Mouse (Mus musculus) heart, postnatal 0 days (tissue): ENCODE measurements around the gene Hist1h3d. TPM values are rescaled to one million over a fixed set of nuclear protein-coding genes. Genes with fewer than 3 reads are reported as not detected.
"Not testable (repeated sequence)": the region's sequence is repeated elsewhere in the genome, so short reads cannot be mapped to it uniquely, and the experiment has no call there.

Source experiments
- ATAC-seq: fragments of 200-750 bp; cut with Nextera tagmentation; 2 replicates; pipeline ENCODE4 v1.8.0; 2017; ENCODE audit warnings: low read depth, moderate number of reproducible peaks, moderate library complexity; ENCODE audit not compliant: insufficient read depth
- DNase-seq: peaks from one replicate; pipeline ENCODE4 v3.0.0-alpha.2; 2016; ENCODE audit warnings: low spot score
- H3K27ac ChIP-seq: fragments of 300-500 bp; sonication (generic); 2 replicates; pipeline ENCODE4 v1.5.1; 2014; ENCODE audit warnings: low read depth, mild to moderate bottlenecking
- H3K27me3 ChIP-seq: fragments of 300-500 bp; sonication (generic); 2 replicates; pipeline ENCODE4 v1.6.1; 2014; ENCODE audit warnings: low read length, mixed read lengths; ENCODE audit not compliant: control insufficient read depth, insufficient read depth
- H3K36me3 ChIP-seq: fragments of 300-500 bp; sonication (generic); replicated peaks from 2 replicates; pipeline ENCODE4 v1.6.1; 2014; ENCODE audit warnings: low read length, mixed read lengths; ENCODE audit not compliant: control insufficient read depth, insufficient read depth
- H3K4me1 ChIP-seq: fragments of 300-500 bp; sonication (generic); 2 replicates; pipeline ENCODE4 v1.6.1; 2014; ENCODE audit warnings: antibody characterized with exemption; ENCODE audit not compliant: control insufficient read depth, insufficient read depth
- H3K4me2 ChIP-seq: fragments of 300-500 bp; sonication (generic); 2 replicates; pipeline ENCODE4 v1.6.1; 2014; ENCODE audit warnings: low read depth, mild to moderate bottlenecking, low read length, moderate library complexity
- H3K4me3 ChIP-seq: fragments of 300-500 bp; sonication (generic); 2 replicates; pipeline ENCODE4 v1.5.1; 2014; ENCODE audit warnings: low read depth, low read length
- H3K9ac ChIP-seq: fragments of 300-500 bp; sonication (generic); replicated peaks from 2 replicates; pipeline ENCODE4 v1.6.1; 2014; ENCODE audit warnings: low read depth, low read length, mixed read lengths
- H3K9me3 ChIP-seq: fragments of 300-500 bp; sonication (generic); replicated peaks from 2 replicates; pipeline ENCODE4 v1.6.1; 2016; ENCODE audit warnings: low read length; ENCODE audit not compliant: control insufficient read depth
- CTCF ChIP-seq: IDR thresholded peaks from 2 replicates; pipeline ENCODE4 v1.5.1; 2016; ENCODE audit warnings: antibody characterized with exemption, control low read depth, low read depth
- EP300 ChIP-seq: IDR thresholded peaks from 2 replicates; pipeline ENCODE4 v1.6.1; 2016; ENCODE audit warnings: antibody characterized with exemption, low read depth
- WGBS: fragments of 180-500 bp; shearing (Covaris S2); extraction: QIAGEN DNeasy Blood & Tissue Kit; methylation state at CpG from one replicate; pipeline ENCODE4 v1.1.7; 2014; 5-methylcytosine and 5-hydroxymethylcytosine counted together
- polyA plus RNA-seq: library from polyadenylated mRNA; unstranded; fragments of >200 nt; fragmentation: Nextera tagmentation; extraction: Ambion mirVana; gene quantifications from 2 replicates; pipeline ENCODE4 v1.2.1, GENCODE M21; 2015
- total RNA-seq: library from RNA; depleted of rRNA; stranded (reverse); fragments of >200 nt; gene quantifications from 2 replicates; pipeline ENCODE4 v1.2.3, GENCODE M21; 2014; ENCODE audit warnings: low replicate concordance

Gene Hist1h3d
- total and polyA plus RNA-seq, 2 experiments from 2014 or later, result 1.2 to 116 TPM

DNA sequence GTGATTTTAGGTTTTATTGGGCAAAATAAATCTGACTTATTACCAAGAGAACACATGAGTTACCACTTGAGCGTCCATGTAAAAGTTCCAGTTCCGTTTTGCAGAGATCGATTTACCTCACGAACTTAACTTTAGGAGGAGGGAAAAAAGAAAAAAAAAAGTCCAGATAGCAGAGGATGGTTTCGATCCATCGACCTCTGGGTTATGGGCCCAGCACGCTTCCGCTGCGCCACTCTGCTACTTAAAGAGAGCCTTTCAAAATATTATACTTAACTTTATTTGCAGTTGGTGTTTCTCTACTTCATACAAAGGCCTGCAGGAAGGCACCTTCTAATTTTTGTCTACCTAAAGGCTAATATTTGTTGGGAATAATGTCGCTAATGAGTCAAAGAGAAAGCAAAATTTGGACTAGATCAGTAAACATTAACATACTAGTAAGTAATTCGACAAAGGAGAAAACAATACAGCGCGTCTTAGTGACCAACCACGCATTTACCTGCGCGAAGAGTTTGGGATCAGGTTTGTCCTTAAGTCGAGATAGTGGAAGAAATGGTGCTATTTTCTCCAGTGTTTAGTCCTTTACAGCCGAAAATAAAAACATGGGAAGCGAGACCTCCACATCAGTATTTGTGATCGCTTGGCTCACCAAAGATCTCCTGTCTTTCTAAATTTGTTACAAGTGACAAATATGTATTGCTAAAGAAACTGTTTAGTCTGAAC, 45.2 kb upstream of the Hist1h3d start:
- TF ChIP-seq CTCF, result no peak
- no peak for TF ChIP-seq EP300
- Histone ChIP-seq H3K27ac (peak overlapping the region; percentile 100), H3K4me2 (peak overlapping the region; percentile 79), H3K27me3 (no peaks in the 10 kb centered on the region), H3K4me3 (peak overlapping the region; percentile 63), H3K36me3 (no peaks in the 10 kb centered on the region), H3K9ac (peak overlapping the region; percentile 87), H3K4me1 (peaks cover 20% of the 10 kb centered on the region), H3K9me3 (no peaks in the 10 kb centered on the region)
- WGBS, result under 1% methylated on average over 20 of the region's 20 CpGs
- ATAC-seq, result no peak
- DNase-seq, result peak; percentile 43

DNA sequence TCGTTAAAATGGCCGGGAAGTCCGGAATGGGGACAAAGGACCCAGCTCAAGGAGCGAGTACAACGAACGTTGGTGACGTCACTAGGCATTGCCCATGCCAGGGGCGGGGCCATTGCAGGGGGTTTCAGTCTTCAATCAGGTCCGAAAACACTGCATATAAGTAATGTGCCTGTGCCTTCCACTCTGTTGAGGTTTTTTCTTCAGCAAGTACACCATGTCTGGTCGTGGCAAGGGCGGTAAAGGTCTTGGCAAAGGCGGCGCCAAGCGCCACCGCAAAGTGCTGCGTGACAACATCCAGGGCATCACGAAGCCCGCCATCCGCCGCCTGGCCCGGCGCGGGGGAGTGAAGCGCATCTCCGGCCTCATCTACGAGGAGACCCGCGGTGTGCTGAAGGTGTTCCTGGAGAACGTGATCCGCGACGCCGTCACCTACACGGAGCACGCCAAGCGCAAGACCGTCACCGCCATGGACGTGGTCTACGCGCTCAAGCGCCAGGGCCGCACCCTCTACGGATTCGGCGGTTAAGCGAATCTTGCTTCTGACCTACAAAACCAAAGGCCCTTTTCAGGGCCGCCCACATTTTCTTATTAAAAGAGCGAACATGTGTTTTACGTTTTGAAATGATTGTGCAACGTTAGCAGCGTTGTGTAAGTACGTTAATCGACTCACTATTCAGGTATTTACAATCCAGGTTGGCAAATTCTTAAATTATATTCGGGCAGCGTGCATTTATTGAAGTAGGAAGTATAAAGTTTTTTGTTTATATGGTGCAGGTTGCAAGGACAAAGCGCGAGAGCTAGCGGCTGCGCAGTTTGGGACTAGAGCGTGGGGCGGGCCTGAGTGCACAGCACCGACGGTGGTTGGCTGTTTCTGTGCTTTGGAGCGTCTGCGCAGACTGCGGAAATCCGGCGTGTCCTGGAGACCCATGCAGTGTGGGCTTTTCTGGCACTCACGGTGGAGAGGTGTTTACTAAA, 44.4 kb upstream of the Hist1h3d start, which contains the start of gene Hist1h4h:
Hist1h4h (plus strand) TSS at position 150 of the 975 bp plus-strand sequence.
- Histone ChIP-seq H3K36me3 (no peaks in the 10 kb centered on the region), H3K27me3 (no peaks in the 10 kb centered on the region), H3K4me3 (peak within 1 kb of the TSS; percentile 63), H3K4me1 (peaks cover 20% of the 10 kb centered on the region), H3K9me3 (no peaks in the 10 kb centered on the region), H3K27ac (peak within 1 kb of the TSS; percentile 100), H3K4me2 (peak within 1 kb of the TSS; percentile 79), H3K9ac (peak within 1 kb of the TSS; percentile 87)
- DNase-seq (peak; percentile 96), ATAC-seq (peak; percentile 79)
- WGBS, result under 1% methylated on average over 55 of the region's 70 CpGs
- TF ChIP-seq CTCF, result no peak
- TF ChIP-seq EP300, result peak; percentile 87

DNA sequence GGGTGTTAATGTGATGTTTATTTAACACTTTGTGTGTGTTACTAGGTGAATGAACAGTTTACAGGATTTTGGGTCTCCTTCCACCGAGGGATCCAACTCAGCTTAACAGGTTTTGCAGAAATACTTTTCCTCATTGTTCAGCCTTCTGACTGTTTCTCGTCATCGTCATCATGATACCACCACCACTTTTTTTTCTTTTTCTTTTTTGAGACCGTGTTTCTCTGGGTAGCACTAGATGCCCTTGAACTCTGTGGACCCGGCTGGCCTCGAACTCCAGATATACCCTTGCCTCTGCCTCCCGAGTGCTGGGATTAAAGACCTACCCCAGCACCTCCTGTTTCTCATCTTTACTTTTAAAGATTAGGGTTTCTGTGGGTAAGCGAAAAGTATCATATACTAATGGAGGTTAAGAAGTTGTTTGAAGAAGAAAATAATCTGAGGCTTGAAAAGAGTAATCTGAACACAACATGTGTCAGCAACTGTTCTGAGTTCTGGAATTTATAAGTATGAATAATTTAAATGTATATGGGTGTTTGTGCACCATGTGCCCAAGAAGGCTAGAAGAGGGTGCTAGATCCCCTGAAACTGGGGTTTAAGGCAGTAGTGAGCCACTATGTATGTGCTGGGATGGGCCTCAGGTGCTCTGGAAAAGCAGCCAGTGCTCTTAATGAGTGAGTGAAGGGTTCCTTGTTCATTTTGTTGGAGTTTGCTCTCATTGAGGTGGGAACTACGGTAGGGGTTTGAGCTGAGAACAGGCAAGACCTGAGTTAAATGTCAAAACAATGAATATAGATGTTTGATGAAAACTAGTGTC, 43.1 kb upstream of the Hist1h3d start:
- WGBS, result 23% methylated on average over 9 of the region's 9 CpGs
- TF ChIP-seq CTCF, result no peak
- no peak for TF ChIP-seq EP300
- Histone ChIP-seq H3K4me2 (peak overlapping the region; percentile 79), H3K27me3 (no peaks in the 10 kb centered on the region), H3K4me3 (peak overlapping the region; percentile 63), H3K27ac (peak overlapping the region; percentile 100), H3K4me1 (peaks cover 20% of the 10 kb centered on the region), H3K9ac (peak overlapping the region; percentile 87; the same call in 1 of the 2 replicates), H3K36me3 (no peaks in the 10 kb centered on the region), H3K9me3 (no peaks in the 10 kb centered on the region)
- DNase-seq, result no peak
- ATAC-seq, result no peak

DNA sequence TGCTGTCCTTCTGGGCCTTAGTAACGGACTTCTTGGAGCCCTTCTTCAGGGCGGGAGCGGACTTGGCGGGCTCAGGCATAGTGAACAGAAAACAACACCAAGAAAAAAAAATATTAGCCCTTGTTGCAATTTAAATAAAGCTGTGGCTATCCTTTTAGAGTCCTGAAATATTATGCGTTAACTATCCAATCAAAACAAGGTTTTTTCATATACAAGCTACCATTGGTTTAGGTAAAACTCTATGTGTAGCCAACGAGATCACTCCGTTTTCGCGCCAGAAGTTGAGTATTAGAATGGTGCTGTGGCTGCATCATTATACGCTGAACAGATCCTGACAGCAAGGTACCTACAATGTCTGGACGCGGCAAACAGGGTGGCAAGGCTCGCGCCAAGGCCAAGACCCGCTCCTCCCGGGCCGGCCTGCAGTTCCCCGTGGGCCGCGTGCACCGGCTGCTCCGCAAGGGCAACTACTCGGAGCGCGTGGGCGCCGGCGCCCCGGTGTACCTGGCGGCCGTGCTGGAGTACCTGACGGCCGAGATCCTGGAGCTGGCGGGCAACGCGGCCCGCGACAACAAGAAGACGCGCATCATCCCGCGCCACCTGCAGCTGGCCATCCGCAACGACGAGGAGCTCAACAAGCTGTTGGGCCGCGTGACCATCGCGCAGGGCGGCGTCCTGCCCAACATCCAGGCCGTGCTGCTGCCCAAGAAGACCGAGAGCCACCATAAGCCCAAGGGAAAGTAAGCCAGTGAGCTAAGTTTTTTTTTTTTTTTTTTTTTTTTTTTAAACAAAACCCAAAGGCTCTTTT, 41.8 kb upstream of the Hist1h3d start, which contains the start of gene Hist1h2af:
Hist1h2af (plus strand) TSS at position 347 of the 808 bp plus-strand sequence.
- Histone ChIP-seq H3K4me3 (peak within 1 kb of the TSS; percentile 60), H3K4me2 (peak within 1 kb of the TSS; percentile 79), H3K27ac (peak within 1 kb of the TSS; percentile 100), H3K4me1 (peaks cover 17% of the 10 kb centered on the region), H3K9ac (peak within 1 kb of the TSS; percentile 59; the same call in 1 of the 2 replicates)
- not testable (repeated sequence) for H3K9me3 ChIP-seq, H3K36me3 ChIP-seq, H3K27me3 ChIP-seq
- WGBS, result under 1% methylated on average over 25 of the region's 53 CpGs
- DNase-seq (peak; percentile 86), ATAC-seq (peak; percentile 8; the same call in 1 of the 2 replicates)
